Comparison of ENCODE assay signal across 8 mouse cellular contexts in the genomic region with DNA sequence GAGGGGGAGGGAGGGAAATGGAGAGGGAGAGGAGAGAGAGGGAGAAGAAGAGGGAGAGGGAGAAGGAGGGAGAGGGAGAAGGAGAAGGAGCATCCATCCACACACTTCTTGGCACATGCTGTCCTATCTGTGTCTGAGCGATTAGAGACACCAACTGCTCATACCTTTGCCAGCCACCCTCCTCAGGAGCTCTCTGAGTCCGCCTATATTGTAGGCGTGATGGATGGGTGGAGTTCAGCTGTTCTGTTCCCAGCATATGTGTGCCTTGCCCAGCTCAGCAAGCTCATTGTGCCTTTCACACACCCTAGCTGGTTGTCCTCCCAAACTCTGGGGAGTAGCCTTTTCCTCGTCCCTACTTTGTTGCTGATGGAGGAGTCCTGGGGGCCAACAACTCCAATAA.
"Had no signal": no experiment of that assay in that cellular context is flagged by ENCODE, and none has a peak within 500 bp of the region (broad histone marks: within the 10 kb centered on the region; RNA-seq: fewer than 3 reads in every experiment).

No protein-coding gene starts in this region.

- H3K27me3 ChIP-seq: liver, embryonic 15.5 days; stomach, embryonic 15.5 days had no signal

- H3K9ac ChIP-seq: kidney, embryonic 15.5 days; liver, embryonic 15.5 days; midbrain, embryonic 13.5 days; stomach, embryonic 15.5 days had no signal

- DNase-seq: lung, adult 2 months; lung, postnatal 36 days; thymus, postnatal 4 days had no signal

- H3K4me3 ChIP-seq: kidney, embryonic 15.5 days; limb, embryonic 10.5 days; liver, embryonic 15.5 days; midbrain, embryonic 13.5 days; stomach, embryonic 15.5 days had no signal

- H3K27ac ChIP-seq: kidney, embryonic 15.5 days; limb, embryonic 10.5 days; liver, embryonic 15.5 days; midbrain, embryonic 13.5 days; stomach, embryonic 15.5 days had no signal

- H3K4me1 ChIP-seq: liver, embryonic 15.5 days had no signal

- H3K36me3 ChIP-seq: kidney, embryonic 15.5 days; limb, embryonic 10.5 days; liver, embryonic 15.5 days; midbrain, embryonic 13.5 days; stomach, embryonic 15.5 days had no signal
